Mouse (Mus musculus) hindbrain, postnatal 0 days (tissue): Measurements from ENCODE around the gene Adipor2. TPM values are rescaled to one million over a fixed set of nuclear protein-coding genes. Genes with fewer than 3 reads are reported as not detected.

ENCODE experiments used
- ATAC-seq: fragments of 200-750 bp; cut with Nextera tagmentation; 2 replicates; pipeline ENCODE4 v1.8.0; 2017; ENCODE audit warnings: mild to moderate bottlenecking, moderate TSS enrichment, moderate library complexity
- DNase-seq: peaks from one replicate; pipeline ENCODE4 v3.0.0-alpha.2; 2015; ENCODE audit warnings: low spot score
- H3K27ac ChIP-seq: fragments of 300-500 bp; sonication (generic); 2 replicates; pipeline ENCODE4 v1.5.1; 2014; ENCODE audit warnings: mild to moderate bottlenecking
- H3K27me3 ChIP-seq: fragments of 300-500 bp; sonication (generic); 2 replicates; pipeline ENCODE4 v1.6.1; 2014; ENCODE audit warnings: low read length, mixed read lengths; ENCODE audit not compliant: insufficient read depth
- H3K36me3 ChIP-seq: fragments of 300-500 bp; sonication (generic); 2 replicates; pipeline ENCODE4 v1.6.1; 2014; ENCODE audit warnings: low read length, mixed read lengths; ENCODE audit not compliant: insufficient read depth
- H3K4me1 ChIP-seq: fragments of 300-500 bp; sonication (generic); 2 replicates; pipeline ENCODE4 v1.6.1; 2014; ENCODE audit warnings: antibody characterized with exemption, low read length, mixed read lengths; ENCODE audit not compliant: insufficient read depth
- H3K4me2 ChIP-seq: fragments of 300-500 bp; sonication (generic); 2 replicates; pipeline ENCODE4 v1.6.1; 2014; ENCODE audit warnings: low read depth, mild to moderate bottlenecking, low read length, moderate library complexity, mixed read lengths
- H3K4me3 ChIP-seq: fragments of 300-500 bp; sonication (generic); 2 replicates; pipeline ENCODE4 v1.5.1; 2014; ENCODE audit warnings: low read length
- H3K9ac ChIP-seq: fragments of 300-500 bp; sonication (generic); replicated peaks from 2 replicates; pipeline ENCODE4 v1.6.1; 2014; ENCODE audit warnings: mild to moderate bottlenecking, low read length, moderate library complexity, mixed read lengths
- H3K9me3 ChIP-seq: fragments of 300-500 bp; sonication (generic); 2 replicates; pipeline ENCODE4 v1.6.1; 2016; ENCODE audit warnings: low read length, mixed read lengths
- CTCF ChIP-seq: IDR thresholded peaks from 2 replicates; pipeline ENCODE4 v1.5.1; 2016; ENCODE audit warnings: antibody characterized with exemption, control low read depth, low read depth
- WGBS: fragments of 180-500 bp; shearing (Covaris S2); extraction: QIAGEN DNeasy Blood & Tissue Kit; methylation state at CpG from one replicate; pipeline ENCODE4 v1.1.7; 2014; 5-methylcytosine and 5-hydroxymethylcytosine counted together
- polyA plus RNA-seq: library from polyadenylated mRNA; unstranded; fragments of >200 nt; fragmentation: Nextera tagmentation; extraction: Ambion mirVana; gene quantifications from 2 replicates; pipeline ENCODE4 v1.2.1, GENCODE M21; 2015
- total RNA-seq: library from RNA; depleted of rRNA; stranded (reverse); fragments of >200 nt; gene quantifications from 2 replicates; pipeline ENCODE4 v1.2.3, GENCODE M21; 2014

Adipor2 gene
- total and polyA plus RNA-seq, 2 experiments from 2014 or later: 30.8 to 41.8 TPM

DNA sequence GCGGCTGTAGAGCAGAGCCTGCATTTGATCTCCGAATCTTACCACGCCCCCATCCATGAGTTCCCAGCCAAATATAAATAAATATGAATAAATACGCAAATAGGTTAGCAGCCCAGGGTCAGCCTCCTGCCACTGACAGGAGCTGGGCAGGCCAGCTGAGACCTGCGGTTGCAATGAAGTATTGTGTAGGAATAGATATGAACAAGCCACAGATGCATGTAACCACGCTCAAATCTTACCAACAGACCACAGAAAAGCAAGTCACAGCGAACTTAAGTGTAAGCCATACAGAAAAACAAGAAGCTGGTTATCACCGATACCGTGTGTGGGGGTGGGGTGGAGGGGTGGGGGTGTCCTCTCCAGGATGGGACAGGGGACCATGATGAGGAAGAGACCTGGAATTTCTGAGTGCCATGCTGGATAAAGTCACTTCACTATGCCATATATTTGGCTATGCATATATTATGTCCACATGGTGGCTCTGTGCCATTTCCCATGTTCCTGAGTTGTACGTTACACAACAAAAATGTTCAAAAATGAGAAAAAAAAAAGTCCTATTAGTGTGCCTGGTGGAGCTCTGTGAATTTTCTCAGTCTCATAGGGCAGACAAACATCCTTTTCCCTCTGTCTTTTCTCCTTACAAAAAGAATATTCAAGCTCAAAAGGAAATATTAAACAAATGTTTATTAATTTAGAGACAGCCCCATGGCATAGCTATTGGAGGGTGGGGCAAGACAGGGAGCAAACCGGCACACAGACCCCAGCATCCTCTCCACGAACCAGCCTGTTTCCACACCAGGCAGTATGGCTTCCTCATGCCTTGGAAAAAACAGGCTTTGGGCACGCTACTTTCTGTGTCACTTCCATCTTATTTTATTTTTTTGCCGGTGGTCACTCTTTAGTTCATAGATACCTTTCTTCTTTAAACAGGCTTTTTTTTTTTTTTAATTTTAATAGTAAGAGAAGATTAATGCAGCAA, 33.8 kb upstream of the Adipor2 start:
- ATAC-seq (peak; percentile 46; the same call in 1 of the 2 replicates), DNase-seq (peak; percentile 58)
- 0 out of 2 replicates have a peak, but pooled peaks have one; percentile 3 for TF ChIP-seq CTCF
- Histone ChIP-seq H3K27ac (peak overlapping the region; percentile 82), H3K27me3 (no peaks in the 10 kb centered on the region), H3K9ac (no peak overlapping the region), H3K9me3 (no peaks in the 10 kb centered on the region), H3K4me2 (peak overlapping the region; percentile 74), H3K36me3 (no peaks in the 10 kb centered on the region), H3K4me1 (0 out of 2 replicates have a peak, but pooled peaks cover 6% of the 10 kb centered on the region), H3K4me3 (peak overlapping the region; percentile 39; the same call in 1 of the 2 replicates)
- 43% methylated on average over 14 of the region's 14 CpGs for WGBS

GRCm38 (mm10) chr6:119449060-119449499, 31.6 kb upstream of the Adipor2 start:
- ATAC-seq (peak; percentile 39; the same call in 1 of the 2 replicates), DNase-seq (peak; percentile 68)
- Histone ChIP-seq H3K9ac (no peak overlapping the region), H3K36me3 (no peaks in the 10 kb centered on the region), H3K27ac (no peak overlapping the region), H3K4me3 (peak overlapping the region; percentile 30), H3K27me3 (no peaks in the 10 kb centered on the region), H3K9me3 (no peaks in the 10 kb centered on the region), H3K4me2 (peak overlapping the region; percentile 61), H3K4me1 (0 out of 2 replicates have a peak, but pooled peaks cover 6% of the 10 kb centered on the region)
- TF ChIP-seq CTCF: peak; percentile 63
- WGBS: 6% methylated on average over 23 of the region's 23 CpGs

- no peak for TF ChIP-seq CTCF
- peak overlapping the region; percentile 30 for H3K4me3 ChIP-seq
- H3K9me3 ChIP-seq: no peaks in the 10 kb centered on the region
- no peak for ATAC-seq
- H3K27ac ChIP-seq: no peak overlapping the region
- H3K4me2 ChIP-seq: peak overlapping the region; percentile 61
- H3K4me1 ChIP-seq: 0 out of 2 replicates have a peak, but pooled peaks cover 6% of the 10 kb centered on the region
- no peaks in the 10 kb centered on the region for H3K36me3 ChIP-seq
- H3K9ac ChIP-seq: 0 out of 2 replicates have a peak overlapping the region, but pooled peaks have one; percentile 17
- DNase-seq: peak; percentile 32
- 10% methylated on average over 18 of the region's 18 CpGs for WGBS
- no peaks in the 10 kb centered on the region for H3K27me3 ChIP-seq
Observed at GRCm38 (mm10) chr6:119448321-119449059, 31.0 kb upstream of the Adipor2 start.

DNA sequence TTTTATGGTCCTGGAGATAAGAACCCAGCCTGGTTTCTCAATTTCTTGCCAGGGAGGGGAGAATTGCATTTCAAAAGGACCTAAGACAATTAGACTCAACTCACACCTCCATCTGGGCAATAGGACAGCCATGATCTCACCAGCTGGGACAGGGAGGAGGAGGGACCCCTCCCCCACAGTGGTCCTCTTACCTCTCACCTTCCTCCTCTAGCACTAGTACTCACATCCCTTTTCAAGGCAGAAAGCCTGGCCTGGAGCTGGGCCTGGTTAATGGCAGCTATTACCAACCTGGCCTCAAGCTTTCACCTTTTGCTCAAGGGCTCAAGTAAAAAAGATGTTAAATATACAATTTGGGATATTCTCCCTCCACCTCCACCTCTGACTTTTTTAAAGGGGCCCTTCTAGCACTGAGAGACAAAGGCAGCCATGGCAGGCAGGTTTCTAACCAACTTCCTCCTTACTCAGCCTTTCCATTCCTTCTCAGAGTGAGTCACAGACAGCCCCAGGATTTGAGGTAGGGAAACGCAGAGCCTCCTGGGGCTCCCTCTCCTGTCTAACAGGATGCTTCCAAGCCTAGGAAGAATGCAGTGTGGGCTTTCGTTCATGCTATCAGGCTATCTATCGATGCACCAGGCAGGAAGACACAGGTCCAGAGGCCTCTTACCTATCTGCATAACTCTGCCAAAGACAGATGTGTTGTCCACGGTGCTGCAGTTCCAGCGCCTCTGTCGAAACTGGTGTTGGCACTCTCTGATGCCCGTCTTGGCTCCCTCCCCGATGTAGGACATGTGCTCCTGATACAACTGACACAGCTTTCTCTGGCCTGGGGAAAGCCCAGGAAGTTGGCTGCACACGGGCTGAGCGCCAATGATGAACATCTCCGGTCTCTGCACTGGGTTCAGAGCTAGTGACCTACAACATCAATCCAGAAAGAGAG, 28.4 kb upstream of the Adipor2 start:
- DNase-seq (no peak), ATAC-seq (no peak)
- 66% methylated on average over 11 of the region's 11 CpGs for WGBS
- H3K9me3 ChIP-seq: no peaks in the 10 kb centered on the region
- H3K36me3 ChIP-seq: no peaks in the 10 kb centered on the region
- H3K27me3 ChIP-seq: no peaks in the 10 kb centered on the region
- TF ChIP-seq CTCF: no peak
- H3K4me3 ChIP-seq: no peak overlapping the region
- no peak overlapping the region for H3K4me2 ChIP-seq
- H3K9ac ChIP-seq: no peak overlapping the region
- no peaks in the 10 kb centered on the region for H3K4me1 ChIP-seq
- H3K27ac ChIP-seq: no peak overlapping the region

GRCm38 (mm10) chr6:119443742-119444645, 26.5 kb upstream of the Adipor2 start:
- no peak overlapping the region for H3K4me3 ChIP-seq
- WGBS: 45% methylated on average over 12 of the region's 12 CpGs
- H3K36me3 ChIP-seq: no peaks in the 10 kb centered on the region
- no peaks in the 10 kb centered on the region for H3K4me1 ChIP-seq
- H3K27me3 ChIP-seq: no peaks in the 10 kb centered on the region
- no peaks in the 10 kb centered on the region for H3K9me3 ChIP-seq
- no peak overlapping the region for H3K9ac ChIP-seq
- ATAC-seq (peak; percentile 81), DNase-seq (peak; percentile 94)
- peak overlapping the region; percentile 38 for H3K4me2 ChIP-seq
- peak; percentile 97 for TF ChIP-seq CTCF
- H3K27ac ChIP-seq: no peak overlapping the region
